Mouse (Mus musculus): ENCODE results near the gene Tsc22d3.

DNA sequence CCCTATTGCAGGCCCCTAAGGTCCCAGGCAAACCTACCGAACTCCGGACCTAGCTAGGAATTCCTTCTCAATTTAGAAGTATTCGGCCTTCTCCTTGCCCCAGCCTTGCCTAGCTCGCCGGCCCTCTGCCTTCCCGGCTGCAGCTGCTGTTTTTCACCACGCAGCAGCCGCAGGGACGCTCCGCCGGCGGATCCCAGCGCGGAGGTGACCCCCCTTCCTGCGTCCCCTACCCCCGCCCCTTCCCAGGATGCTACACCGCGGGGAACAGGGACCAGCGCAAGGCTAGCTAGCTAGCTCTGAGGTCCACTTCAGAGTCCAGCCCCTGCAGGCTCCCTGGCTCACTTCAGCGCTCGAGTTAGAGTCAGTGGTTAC lies 58.0 kb downstream of the Tsc22d3 start:
- TF ChIP-seq KAT2A (IDR thresholded peaks at IDR 0.05; ENCODE audit: insufficient replicate concordance, low read length) (no peak), POLR2A (IDR thresholded peaks at IDR 0.05; ENCODE audit: low read depth, low read length) (no peak), MXI1 (IDR thresholded peaks at IDR 0.05; ENCODE audit: low read depth, low read length) (no peak), MAX (IDR thresholded peaks at IDR 0.05; ENCODE audit: low read length) (no peak), CTCF (conservative IDR thresholded peaks at IDR 0.05 in 1 of 2, IDR thresholded peaks at IDR 0.05 in 1 of 2; ENCODE audit: low read depth in 2 of 2, low read length in 2 of 2) (no peak), MAFK (IDR thresholded peaks at IDR 0.05; ENCODE audit: insufficient replicate concordance, low read length) (no peak), BHLHE40 (IDR thresholded peaks at IDR 0.05; ENCODE audit: low read depth, low read length) (no peak), POLR2AphosphoS2 (IDR thresholded peaks at IDR 0.05; ENCODE audit: low read depth, low read length) (no peak)

All from CH12.LX (cell line).